Mouse (Mus musculus) intestine, postnatal 0 days (tissue): ENCODE measurements around the gene Zswim4. TPM values are rescaled to one million over a fixed set of nuclear protein-coding genes. Genes with fewer than 3 reads are reported as not detected.

ENCODE experiments used
- ATAC-seq: fragments of 200-750 bp; cut with Nextera tagmentation; 2 replicates; pipeline ENCODE4 v1.8.0; 2017; ENCODE audit warnings: mild to moderate bottlenecking, moderate TSS enrichment, moderate library complexity
- H3K27ac ChIP-seq: fragments of 300-500 bp; sonication (generic); 2 replicates; pipeline ENCODE4 v1.5.1; 2014; ENCODE audit warnings: mild to moderate bottlenecking, low read depth, low read length, moderate library complexity
- H3K27me3 ChIP-seq: fragments of 300-500 bp; sonication (generic); replicated peaks from 2 replicates; pipeline ENCODE4 v1.6.1; 2014; ENCODE audit warnings: low read length, mixed read lengths; ENCODE audit not compliant: control insufficient read depth, insufficient read depth
- H3K36me3 ChIP-seq: fragments of 300-500 bp; sonication (generic); 2 replicates; pipeline ENCODE4 v1.6.1; 2014; ENCODE audit warnings: mild to moderate bottlenecking, moderate library complexity; ENCODE audit not compliant: control insufficient read depth, insufficient read depth
- H3K4me1 ChIP-seq: fragments of 300-500 bp; sonication (generic); replicated peaks from 2 replicates; pipeline ENCODE4 v1.6.1; 2014; ENCODE audit warnings: antibody characterized with exemption, low read length, mixed read lengths; ENCODE audit not compliant: control insufficient read depth, insufficient read depth
- H3K4me2 ChIP-seq: fragments of 300-500 bp; sonication (generic); replicated peaks from 2 replicates; pipeline ENCODE4 v1.6.1; 2014; ENCODE audit warnings: low read depth, mild to moderate bottlenecking, moderate library complexity
- H3K4me3 ChIP-seq: fragments of 300-500 bp; sonication (generic); 2 replicates; pipeline ENCODE4 v1.5.1; 2014; ENCODE audit warnings: low read depth, low read length
- H3K9ac ChIP-seq: fragments of 300-500 bp; sonication (generic); 2 replicates; pipeline ENCODE4 v1.6.1; 2014; ENCODE audit warnings: mild to moderate bottlenecking, low read depth, low read length
- H3K9me3 ChIP-seq: fragments of 300-500 bp; sonication (generic); 2 replicates; pipeline ENCODE4 v1.6.1; 2016; ENCODE audit warnings: mixed run types; ENCODE audit not compliant: control insufficient read depth
- CTCF ChIP-seq: sonication (generic); IDR thresholded peaks from 2 replicates; pipeline ENCODE4 v1.5.1; 2016; ENCODE audit warnings: low read depth, mild to moderate bottlenecking, control low read depth, antibody characterized with exemption, moderate library complexity
- WGBS: fragments of 180-500 bp; shearing (Covaris S2); extraction: QIAGEN DNeasy Blood & Tissue Kit; methylation state at CpG from one replicate; pipeline ENCODE4 v1.1.7; 2014; 5-methylcytosine and 5-hydroxymethylcytosine counted together
- polyA plus RNA-seq: library from polyadenylated mRNA; unstranded; fragments of >200 nt; fragmentation: Nextera tagmentation; extraction: Ambion mirVana; gene quantifications from 2 replicates; pipeline ENCODE4 v1.2.1, GENCODE M21; 2015

The Zswim4 gene
- polyA plus RNA-seq, 1 experiment from 2014 or later, result 3.7 TPM

DNA sequence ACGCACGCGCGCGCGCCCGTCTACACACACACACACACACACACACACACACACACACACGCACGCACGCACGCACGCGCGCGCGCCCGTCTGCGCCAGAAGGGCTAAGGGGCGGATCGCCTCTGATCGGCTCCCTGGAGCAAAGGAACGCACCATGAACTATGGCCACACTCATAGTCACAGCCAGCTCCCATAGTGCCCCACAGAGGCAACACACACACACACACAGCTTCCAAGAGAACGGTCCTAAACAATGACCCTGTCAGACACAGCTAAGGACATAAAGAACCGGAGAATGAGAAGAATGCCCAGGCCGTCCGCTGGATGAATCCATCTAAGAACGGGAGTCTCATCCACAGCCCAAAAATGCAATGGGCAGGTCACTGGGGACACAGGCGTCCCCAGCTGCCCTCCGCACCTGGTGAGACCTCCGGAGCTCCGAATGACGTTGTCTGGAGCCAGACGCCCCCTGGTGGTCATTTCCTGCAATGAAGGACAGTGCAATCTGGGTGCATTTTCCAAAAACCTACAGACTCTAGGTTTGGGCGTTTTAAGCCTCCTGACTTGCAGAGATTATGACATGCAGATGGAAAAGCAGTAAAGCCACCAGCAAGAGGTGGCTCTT is 26.6 kb downstream of the Zswim4 start:
- Histone ChIP-seq H3K36me3 (peaks cover 45% of the 10 kb centered on the region), H3K4me2 (peak overlapping the region; percentile 37; the same call in 1 of the 2 replicates), H3K27me3 (no peaks in the 10 kb centered on the region), H3K9ac (no peak overlapping the region), H3K27ac (no peak overlapping the region), H3K9me3 (no peaks in the 10 kb centered on the region), H3K4me1 (no peaks in the 10 kb centered on the region), H3K4me3 (no peak overlapping the region)
- peak; percentile 24 for ATAC-seq
- WGBS, result 57% methylated on average over 34 of the region's 34 CpGs
- TF ChIP-seq CTCF, result peak; percentile 91

DNA sequence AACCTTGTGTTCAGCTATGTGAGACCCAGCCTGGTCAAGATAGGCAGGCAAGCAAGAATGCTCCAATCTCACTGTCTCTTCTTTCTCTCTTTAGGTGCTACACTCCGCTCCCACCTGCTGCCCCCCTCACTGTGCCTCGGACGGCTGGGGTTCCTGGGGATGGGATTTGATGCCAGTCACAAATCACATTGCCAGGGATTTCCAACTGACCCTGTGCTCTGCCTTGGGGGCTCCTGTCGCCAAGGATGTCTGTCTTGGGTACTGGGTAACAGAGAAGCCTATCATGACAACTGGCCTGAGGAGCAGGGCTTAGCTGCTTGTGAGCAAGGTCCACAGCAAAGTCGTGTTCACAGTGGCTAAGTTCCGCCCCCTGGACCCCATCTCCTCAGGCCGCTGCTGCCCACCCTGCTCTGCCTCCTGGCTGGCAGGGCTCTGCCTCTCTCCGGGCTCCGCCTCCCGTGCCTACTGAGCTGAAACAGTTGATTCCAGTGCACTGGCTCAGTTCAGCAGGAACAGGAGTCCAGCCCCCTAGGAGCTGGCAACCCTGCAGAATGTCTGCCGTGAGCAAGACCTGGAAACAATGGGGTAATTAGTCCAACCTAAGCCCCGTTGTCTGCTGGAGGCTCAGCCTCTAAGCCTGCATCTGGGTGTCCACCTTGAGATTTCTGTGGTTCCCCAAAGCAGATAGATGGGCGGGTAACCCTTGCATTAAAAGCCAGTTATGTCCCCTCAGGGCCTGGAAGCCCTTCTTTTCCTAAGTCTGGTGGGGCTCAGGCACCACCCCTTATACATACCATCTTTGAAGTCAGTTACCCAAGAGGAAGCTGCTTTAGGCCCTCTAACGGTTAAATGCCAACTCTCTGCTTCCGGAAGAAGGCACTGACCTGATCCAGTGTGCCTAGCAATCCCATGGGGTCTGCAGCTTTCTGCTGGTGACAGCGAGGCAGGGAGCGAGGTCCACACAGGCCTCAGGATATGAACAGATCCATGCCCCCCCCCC is 28.2 kb downstream of the Zswim4 start:
- no peaks in the 10 kb centered on the region for H3K4me1 ChIP-seq
- no peak overlapping the region for H3K4me2 ChIP-seq
- no peaks in the 10 kb centered on the region for H3K27me3 ChIP-seq
- no peak for TF ChIP-seq CTCF
- no peak overlapping the region for H3K4me3 ChIP-seq
- H3K9me3 ChIP-seq, result no peaks in the 10 kb centered on the region
- 69% methylated on average over 17 of the region's 17 CpGs for WGBS
- peaks cover 34% of the 10 kb centered on the region for H3K36me3 ChIP-seq
- no peak overlapping the region for H3K9ac ChIP-seq
- no peak overlapping the region; the same call in 1 of the 2 replicates for H3K27ac ChIP-seq
- ATAC-seq, result no peak

DNA sequence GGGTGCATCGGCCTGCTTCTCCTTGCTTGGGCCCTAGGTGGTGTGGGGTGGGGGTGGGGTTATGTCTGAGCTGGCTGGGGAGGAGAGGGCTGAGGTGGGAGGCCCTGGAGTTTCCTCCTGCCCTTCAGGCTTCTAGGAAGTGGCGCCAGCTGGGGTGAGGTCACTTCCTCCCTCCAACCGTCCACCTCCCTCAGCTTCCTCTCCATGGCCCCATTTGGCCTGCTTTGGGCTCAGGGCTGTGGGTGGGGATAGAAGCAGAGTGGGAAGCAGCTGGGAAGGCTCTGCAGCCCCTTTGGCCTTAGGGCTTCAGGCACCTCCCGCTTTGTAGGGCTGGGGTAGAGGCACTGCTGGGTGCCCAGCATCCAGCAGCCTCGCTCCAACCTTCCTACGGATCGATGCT is 29.0 kb downstream of the Zswim4 start:
- no peaks in the 10 kb centered on the region for H3K9me3 ChIP-seq
- 50% methylated on average over 7 of the region's 7 CpGs for WGBS
- no peaks in the 10 kb centered on the region for H3K4me1 ChIP-seq
- no peak overlapping the region for H3K9ac ChIP-seq
- ATAC-seq, result 0 out of 2 replicates have a peak, but pooled peaks have one; percentile 17
- peak overlapping the region; percentile 46; the same call in 1 of the 2 replicates for H3K27ac ChIP-seq
- no peak overlapping the region for H3K4me2 ChIP-seq
- no peaks in the 10 kb centered on the region for H3K27me3 ChIP-seq
- no peak overlapping the region for H3K4me3 ChIP-seq
- peaks cover 27% of the 10 kb centered on the region for H3K36me3 ChIP-seq
- no peak for TF ChIP-seq CTCF

DNA sequence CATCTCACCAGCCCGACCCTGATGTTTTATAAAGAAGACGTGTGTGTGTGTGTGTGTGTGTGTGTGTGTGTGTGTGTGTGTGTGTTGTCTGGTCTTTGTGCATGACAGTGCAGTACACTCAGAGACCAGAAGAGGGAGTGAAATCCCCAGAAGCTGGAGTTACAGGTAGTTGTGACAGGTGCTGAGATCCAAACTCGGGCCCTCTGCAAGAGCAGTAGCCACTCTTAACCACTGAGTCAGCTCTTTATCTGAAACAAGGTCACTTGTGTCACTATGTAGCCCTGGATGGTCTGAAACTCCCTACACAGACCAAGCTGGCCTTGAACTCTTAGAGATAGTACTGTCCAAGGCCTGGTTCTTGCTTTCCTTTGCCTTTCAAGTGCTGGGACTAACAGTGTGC is 30.2 kb downstream of the Zswim4 start:
- H3K9me3 ChIP-seq, result no peaks in the 10 kb centered on the region
- ATAC-seq, result no peak
- TF ChIP-seq CTCF, result peak; percentile 42
- H3K36me3 ChIP-seq, result peaks cover 17% of the 10 kb centered on the region
- H3K9ac ChIP-seq, result no peak overlapping the region
- H3K27me3 ChIP-seq, result no peaks in the 10 kb centered on the region
- H3K4me1 ChIP-seq, result no peaks in the 10 kb centered on the region; the same call in 1 of the 2 replicates
- no peak overlapping the region for H3K4me2 ChIP-seq
- H3K4me3 ChIP-seq, result no peak overlapping the region
- WGBS, result 90% methylated on average over 3 of the region's 3 CpGs
- H3K27ac ChIP-seq, result no peak overlapping the region

DNA sequence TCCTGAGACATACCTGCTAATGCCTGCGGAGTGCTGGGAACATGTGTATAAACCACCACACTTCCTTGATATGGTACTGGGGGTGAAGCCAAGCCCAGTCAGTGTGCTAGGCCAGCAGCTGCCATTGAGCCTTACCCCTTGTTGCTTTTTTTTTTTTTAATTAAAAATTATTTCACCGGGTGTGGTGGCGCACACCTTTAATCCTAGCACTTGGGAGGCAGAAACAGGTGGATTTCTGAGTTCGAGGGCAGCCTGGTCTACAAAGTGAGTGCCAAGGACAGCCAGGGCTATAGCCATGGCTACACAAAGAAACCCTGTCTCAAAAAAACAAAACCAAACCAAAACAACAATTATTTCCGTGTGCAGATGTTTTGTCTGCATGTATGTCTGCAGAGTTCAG is 31.8 kb downstream of the Zswim4 start:
- no peak overlapping the region for H3K27ac ChIP-seq
- H3K27me3 ChIP-seq, result no peaks in the 10 kb centered on the region
- no peak overlapping the region for H3K4me3 ChIP-seq
- WGBS, result 94% methylated on average over 5 of the region's 5 CpGs
- no peaks in the 10 kb centered on the region for H3K9me3 ChIP-seq
- no peak for TF ChIP-seq CTCF
- no peak for ATAC-seq
- H3K9ac ChIP-seq, result no peak overlapping the region
- H3K36me3 ChIP-seq, result peaks cover 9% of the 10 kb centered on the region; the same call in 1 of the 2 replicates
- no peak overlapping the region for H3K4me2 ChIP-seq
- H3K4me1 ChIP-seq, result no peaks in the 10 kb centered on the region; the same call in 1 of the 2 replicates
